Mouse (Mus musculus): ENCODE results near the gene Abcb11. TPM values are rescaled to one million over a fixed set of nuclear protein-coding genes. Genes with fewer than 3 reads are reported as not detected.

Gene Abcb11
- total RNA-seq, 2 experiments from 2014 or later, result not detected

DNA sequence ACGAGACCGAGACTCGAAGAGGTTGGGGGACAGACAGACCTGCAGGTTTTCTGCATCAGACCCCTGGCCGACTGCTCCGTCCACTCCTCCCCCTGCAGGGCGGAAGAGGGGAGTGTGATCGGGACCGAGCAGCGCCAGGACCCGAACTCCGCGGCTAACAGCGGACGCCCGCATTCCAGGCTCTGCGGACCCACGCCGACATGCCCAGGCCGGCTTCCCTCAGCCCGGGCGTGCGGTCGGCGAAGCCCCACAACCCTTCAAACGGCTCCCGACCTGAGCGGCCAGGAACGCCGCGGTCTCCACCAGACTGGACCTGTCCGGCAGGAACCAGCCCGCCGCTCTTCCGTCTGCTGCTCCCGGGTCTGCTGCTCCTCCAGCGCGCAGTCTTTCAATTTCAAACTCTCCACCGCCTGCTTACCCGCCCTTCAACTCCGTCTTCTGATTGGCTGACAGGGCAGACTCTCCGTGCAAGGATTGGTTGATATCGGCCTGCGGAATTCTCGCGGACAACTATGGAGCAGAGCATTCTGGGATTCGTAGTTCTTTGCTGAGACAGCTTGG, 136.5 kb downstream of the Abcb11 start, which contains the start of gene Spc25:
Gene Spc25 (minus strand): TSS at position 404 of the 561 bp plus-strand sequence.
- intact Hi-C loops (cut with DNase I), result no loop called here
- peak; percentile 92 to 95 for DNase-seq (ENCODE audit: low spot score in 2 of 2)

DNA sequence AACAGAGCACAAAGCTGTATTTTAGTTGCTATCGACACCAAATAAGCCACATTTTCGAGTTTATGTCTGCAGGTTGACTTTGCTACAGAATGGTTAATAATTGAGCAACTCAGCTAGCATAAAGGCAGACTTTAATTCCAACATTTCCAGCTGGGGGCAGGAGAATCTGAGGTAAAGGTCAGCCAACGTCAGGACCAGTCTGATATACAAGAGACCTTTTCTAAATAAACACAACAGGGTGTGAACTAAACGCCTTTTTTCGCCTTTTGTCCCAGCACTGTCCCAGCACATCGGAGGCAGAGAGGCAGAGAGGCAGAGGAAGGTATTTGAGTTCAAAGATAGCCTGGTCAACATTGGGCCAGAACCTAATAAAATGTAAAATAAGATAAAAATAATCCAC, 137.2 kb downstream of the Abcb11 start:
- intact Hi-C loops (cut with DNase I), result no loop called here
- DNase-seq (ENCODE audit: low spot score in 2 of 2), result no peak

DNA sequence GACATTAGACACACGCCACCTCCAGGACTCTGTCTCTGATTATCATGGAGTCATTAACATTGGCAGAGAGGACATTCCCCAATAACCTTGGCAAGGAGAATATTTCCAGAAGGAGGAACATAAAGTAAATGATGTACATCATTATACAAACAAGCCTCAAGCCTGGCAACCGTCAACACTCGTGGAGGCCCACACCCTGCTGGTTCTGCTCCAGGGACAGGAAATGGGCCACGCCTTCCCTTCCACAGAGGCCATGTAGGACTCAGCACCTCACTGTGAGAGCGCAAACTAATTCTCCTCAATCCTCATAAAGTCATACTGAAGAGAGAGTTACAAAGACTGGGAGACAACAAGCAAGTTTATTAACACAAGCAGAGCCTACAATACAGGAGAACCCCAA, 148.9 kb downstream of the Abcb11 start:
- intact Hi-C loops (cut with DNase I), result no loop called here
- DNase-seq (ENCODE audit: low spot score in 2 of 2), result no peak

DNA sequence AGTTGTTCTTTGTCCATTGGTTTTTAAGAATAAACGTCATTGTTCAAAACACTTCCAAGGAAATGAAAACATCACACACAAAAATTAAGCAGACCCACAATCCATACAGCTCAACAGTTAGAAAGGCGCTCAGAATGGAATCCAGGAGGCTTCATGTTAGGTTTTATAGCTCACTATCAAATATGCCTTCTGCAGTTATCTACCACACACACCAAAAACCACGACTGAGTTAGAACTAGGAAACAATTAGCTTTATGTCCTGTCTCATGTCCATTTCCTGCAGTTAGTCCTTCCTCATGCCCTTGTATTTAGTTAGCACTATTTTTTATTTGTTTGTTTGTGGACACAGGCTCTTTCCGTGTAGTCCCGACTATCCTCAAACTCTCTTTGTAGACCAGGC, 151.4 kb downstream of the Abcb11 start:
- intact Hi-C loops (cut with DNase I), result no loop called here
- no peak for DNase-seq (ENCODE audit: low spot score in 2 of 2)

DNA sequence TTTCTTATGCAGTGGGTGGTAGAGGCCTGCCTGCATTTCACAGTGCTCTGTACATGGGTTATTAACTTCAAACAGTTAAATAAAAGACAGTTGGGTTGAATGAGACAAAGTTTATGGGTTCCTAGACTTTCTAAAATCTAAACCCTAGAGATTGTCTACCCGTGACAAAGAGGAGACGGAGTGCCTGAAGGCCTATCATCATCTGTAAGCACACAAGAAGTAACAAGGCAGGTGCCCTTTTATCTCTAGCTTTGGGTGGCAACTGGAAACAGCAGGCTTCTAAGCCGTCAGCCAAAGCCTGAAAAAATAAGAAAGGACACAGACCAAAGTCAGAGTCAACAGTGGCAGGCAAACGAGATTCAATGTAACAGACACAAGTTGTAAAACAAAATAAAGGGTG, 153.2 kb downstream of the Abcb11 start:
- intact Hi-C loops (cut with DNase I), result no loop called here
- DNase-seq (ENCODE audit: low spot score in 2 of 2), result no peak

DNA sequence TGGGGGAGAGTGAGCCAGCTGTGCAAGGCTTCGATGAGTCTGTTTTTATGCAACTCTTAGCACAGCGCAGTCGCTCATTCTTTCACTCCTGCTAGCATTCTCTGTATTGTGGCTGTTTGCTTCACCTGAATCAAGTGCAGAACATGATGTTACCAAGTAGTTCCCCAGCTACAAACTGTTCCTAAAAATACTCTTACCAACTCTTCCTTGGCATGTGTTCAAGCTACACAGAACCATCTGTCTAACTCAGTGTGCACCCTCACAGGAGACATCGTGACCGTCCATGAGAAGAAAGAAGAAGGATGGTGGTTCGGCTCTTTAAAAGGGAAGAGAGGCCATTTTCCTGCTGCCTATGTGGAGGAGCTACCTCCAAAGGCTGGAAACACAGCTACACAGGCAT, 153.7 kb downstream of the Abcb11 start:
- peak; percentile 51 to 87 for DNase-seq (ENCODE audit: low spot score in 2 of 2)

More for the DNA sequence above, 153.7 kb downstream of the Abcb11 start:
- intact Hi-C loops (cut with DNase I), result no loop called here

Other genes starting within 250 kb of the Abcb11 start
- 1 to 10 TPM; 4.7 to 7.6 TPM for gene Nostrin, start 206.8 kb downstream of the Abcb11 start, total RNA-seq (2021)
- gene Spc25, start 136.4 kb downstream of the Abcb11 start, total RNA-seq (2021), result 1 to 10 TPM; 2.0 to 3.1 TPM
- not detected for gene G6pc2, start 131.5 kb downstream of the Abcb11 start, total RNA-seq (2021)
- not detected for gene Dhrs9, start 37.8 kb upstream of the Abcb11 start, total RNA-seq (2021)
- under 1 TPM; 0.09 to 0.17 TPM for gene Lrp2, start 243.4 kb upstream of the Abcb11 start, total RNA-seq (2021)